Mouse (Mus musculus) layer of hippocampus, adult 9-10 months (tissue): ENCODE data around the gene Trim44.

Source experiments
- DNase-seq: peaks from one replicate; pipeline ENCODE4 v3.0.0; 2022; ENCODE audit warnings: low spot score

Trim44 gene

GRCm38 (mm10) chr2:102365983-102366545, 41.6 kb downstream of the Trim44 start:
- no peak for DNase-seq

- no peak for DNase-seq
Observed at GRCm38 (mm10) chr2:102364565-102365200, 42.9 kb downstream of the Trim44 start.

GRCm38 (mm10) chr2:102362896-102363530, 44.6 kb downstream of the Trim44 start:
- DNase-seq = no peak

GRCm38 (mm10) chr2:102362266-102362665, 45.4 kb downstream of the Trim44 start:
- DNase-seq = no peak

GRCm38 (mm10) chr2:102356879-102357695, 50.5 kb downstream of the Trim44 start:
- no peak for DNase-seq

GRCm38 (mm10) chr2:102354076-102354475, 53.6 kb downstream of the Trim44 start:
- no peak for DNase-seq

GRCm38 (mm10) chr2:102341429-102341828, 66.2 kb downstream of the Trim44 start:
- no peak for DNase-seq

- no peak for DNase-seq
Observed at GRCm38 (mm10) chr2:102336816-102337215, 70.8 kb downstream of the Trim44 start.

- no peak for DNase-seq
Observed at GRCm38 (mm10) chr2:102331932-102332331, 75.7 kb downstream of the Trim44 start.

GRCm38 (mm10) chr2:102331092-102331491, 76.5 kb downstream of the Trim44 start:
- DNase-seq = no peak

- no peak for DNase-seq
Observed at GRCm38 (mm10) chr2:102325921-102326320, 81.7 kb downstream of the Trim44 start.

GRCm38 (mm10) chr2:102324336-102324735, 83.3 kb downstream of the Trim44 start:
- no peak for DNase-seq

- DNase-seq = no peak
Observed at GRCm38 (mm10) chr2:102316540-102316939, 91.1 kb downstream of the Trim44 start.

- no peak for DNase-seq
Observed at GRCm38 (mm10) chr2:102315153-102315552, 92.5 kb downstream of the Trim44 start.

GRCm38 (mm10) chr2:102314610-102315009, 93.0 kb downstream of the Trim44 start:
- no peak for DNase-seq

GRCm38 (mm10) chr2:102314068-102314467, 93.6 kb downstream of the Trim44 start:
- DNase-seq = no peak

- DNase-seq = no peak
Observed at GRCm38 (mm10) chr2:102312903-102313302, 94.7 kb downstream of the Trim44 start.

- no peak for DNase-seq
Observed at GRCm38 (mm10) chr2:102303274-102303673, 104.4 kb downstream of the Trim44 start.

- no peak for DNase-seq
Observed at GRCm38 (mm10) chr2:102302532-102302931, 105.1 kb downstream of the Trim44 start.

GRCm38 (mm10) chr2:102294827-102295270, 112.8 kb downstream of the Trim44 start:
- DNase-seq = no peak

GRCm38 (mm10) chr2:102293181-102293580, 114.4 kb downstream of the Trim44 start:
- no peak for DNase-seq

GRCm38 (mm10) chr2:102292051-102292450, 115.6 kb downstream of the Trim44 start:
- no peak for DNase-seq

- no peak for DNase-seq
Observed at GRCm38 (mm10) chr2:102291533-102291932, 116.1 kb downstream of the Trim44 start.
